Mouse (Mus musculus) gonadal fat pad, adult 2 months (tissue): ENCODE data around the gene Rab15. TPM values are rescaled to one million over a fixed set of nuclear protein-coding genes. Genes with fewer than 3 reads are reported as not detected.
A peak's percentile ranks its signal among the peaks of the same experiment; 100 is the strongest.

Experiments used
- DNase-seq: peaks from one replicate; pipeline ENCODE4 v3.0.0-alpha.2; 2012; ENCODE audit warnings: low read depth
- polyA plus RNA-seq: library from polyadenylated mRNA; depleted of rRNA; stranded (reverse); fragments of >200 nt; gene quantifications from 2 replicates; pipeline ENCODE4 v1.2.3, GENCODE M21; 2012; rRNA removed

The Rab15 gene
- polyA plus RNA-seq, 1 experiment: 11.0 TPM

DNA sequence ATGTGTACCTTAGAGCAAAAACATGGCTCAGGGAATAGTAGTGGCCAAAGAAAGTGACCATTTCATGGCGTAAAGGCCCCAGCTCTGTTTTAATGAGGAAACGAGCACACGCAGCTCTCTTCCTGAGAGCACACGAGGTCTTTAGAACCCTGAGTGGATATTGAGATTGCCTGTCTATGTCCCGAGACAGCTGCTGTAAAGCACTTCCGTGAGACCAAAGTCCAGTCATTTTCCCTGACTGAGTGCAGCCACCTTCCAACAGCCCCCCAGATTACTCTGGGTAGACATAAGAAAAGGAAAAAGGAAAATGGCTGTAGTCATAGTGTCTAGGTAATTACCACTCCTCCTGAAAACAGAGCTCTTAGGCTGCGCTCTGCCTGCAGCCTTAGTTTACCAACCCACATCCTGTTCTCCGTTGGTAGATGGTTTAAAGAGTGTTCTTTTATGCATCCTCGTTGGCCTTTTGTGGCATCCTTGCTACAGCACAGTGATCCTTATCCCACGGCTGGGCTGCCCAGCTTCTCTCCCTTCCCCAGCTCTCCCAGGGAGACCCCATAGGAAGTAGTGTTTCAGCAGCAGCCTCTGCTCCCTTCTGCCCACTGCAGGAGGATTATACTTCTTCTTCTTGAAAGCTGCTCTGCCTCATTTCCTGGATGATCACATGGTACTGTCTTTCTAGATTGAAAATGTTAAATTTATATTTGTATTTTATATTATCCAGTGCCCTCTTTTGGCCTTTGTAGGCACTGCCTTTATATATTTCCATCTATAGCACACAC lies 44.2 kb downstream of the Rab15 start:
- no peak for DNase-seq

DNA sequence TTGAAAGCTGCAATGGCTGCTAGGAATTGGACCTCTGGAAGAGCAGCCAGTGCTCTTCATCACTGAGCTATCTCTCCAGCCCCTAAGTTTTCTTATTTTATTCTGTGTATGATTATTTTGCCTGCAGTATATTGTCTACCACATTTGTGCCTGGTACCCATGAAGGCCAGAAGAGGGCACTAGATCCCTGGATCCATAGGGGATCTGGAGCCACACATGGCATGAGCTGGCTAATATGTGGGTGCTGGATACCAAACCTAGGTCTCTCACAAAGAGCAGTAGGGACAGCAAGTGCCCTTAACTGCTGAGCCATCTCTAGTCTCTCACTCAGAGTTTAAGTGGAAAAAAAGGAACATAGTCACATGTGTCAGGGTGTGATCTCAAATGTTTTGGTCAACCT lies 44.9 kb downstream of the Rab15 start:
- no peak for DNase-seq

DNA sequence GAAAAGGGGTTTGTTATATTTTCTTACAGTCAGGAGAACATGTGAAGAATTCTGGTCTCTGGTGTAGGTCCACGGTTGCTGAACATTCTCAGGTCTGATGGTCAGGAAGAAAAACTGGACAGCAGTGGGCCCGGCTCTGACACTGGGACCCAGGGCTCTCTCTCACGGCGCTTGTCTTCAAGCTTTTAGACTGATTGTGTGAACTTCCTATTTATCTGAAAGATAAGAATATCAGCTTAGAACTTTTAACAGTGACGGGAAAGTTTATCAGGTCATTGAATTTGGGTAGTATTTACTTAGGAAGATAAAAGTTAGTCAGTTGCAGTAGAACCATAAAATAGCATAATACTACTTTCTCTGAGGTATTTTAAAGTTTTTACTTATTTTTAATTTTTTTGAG lies 45.8 kb downstream of the Rab15 start:
- no peak for DNase-seq

DNA sequence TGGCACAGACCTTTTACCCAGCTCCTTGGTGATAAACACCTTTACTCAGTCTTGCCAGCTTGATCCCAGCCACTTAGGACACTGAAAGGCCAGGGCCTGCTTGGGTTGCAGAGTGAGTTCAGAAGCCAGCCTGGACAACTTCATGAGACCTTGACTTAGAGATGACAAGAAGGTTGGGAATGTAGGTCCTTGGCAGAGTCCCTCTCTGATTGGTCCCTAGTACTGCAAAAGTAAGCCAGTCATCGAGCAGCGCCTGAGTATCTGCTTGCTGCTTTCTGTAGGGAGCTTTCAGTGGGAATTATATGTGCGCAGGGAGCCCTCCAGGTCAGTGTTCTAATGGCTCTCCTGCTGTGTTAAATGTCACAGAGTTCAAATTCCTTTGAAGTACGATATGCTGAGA lies 47.6 kb downstream of the Rab15 start:
- no peak for DNase-seq

DNA sequence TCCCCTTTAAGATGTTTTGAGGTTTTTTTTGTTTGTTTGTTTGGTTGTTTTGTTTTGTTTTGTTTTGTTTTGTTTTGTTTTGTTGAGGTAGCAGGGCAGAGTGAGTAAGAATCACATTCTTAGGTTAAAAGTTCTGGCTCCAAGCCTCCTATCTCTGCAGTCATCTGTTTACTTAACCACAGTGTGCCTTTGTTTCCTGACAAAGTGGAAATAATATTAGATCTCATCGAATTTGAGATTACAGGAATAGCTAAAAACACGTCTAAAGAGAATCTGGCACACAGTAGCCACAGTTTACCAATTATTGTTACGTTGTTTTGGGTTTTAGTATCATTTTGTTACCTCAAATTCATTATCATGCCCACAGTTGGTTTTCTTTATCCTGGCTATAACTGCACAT lies 48.1 kb downstream of the Rab15 start:
- no peak for DNase-seq

DNA sequence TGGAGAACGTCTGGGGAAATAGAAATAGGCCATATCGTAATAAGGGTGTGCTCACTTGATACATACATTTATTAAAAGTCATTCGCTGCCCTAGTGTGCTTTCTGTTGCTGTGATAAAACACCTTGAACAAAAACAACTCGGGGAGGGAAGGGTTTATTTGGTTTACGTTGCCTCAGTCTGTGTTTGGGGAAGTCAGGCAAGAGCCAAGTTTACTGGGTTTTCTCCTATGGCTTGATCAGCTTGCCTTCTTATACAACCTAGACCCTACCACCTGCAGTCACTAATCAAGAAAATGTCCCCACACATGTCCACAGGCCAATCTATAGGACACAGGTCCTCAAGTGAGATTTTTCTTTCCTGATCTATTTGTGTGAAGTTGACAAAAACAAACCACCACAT lies 51.2 kb downstream of the Rab15 start:
- no peak for DNase-seq

DNA sequence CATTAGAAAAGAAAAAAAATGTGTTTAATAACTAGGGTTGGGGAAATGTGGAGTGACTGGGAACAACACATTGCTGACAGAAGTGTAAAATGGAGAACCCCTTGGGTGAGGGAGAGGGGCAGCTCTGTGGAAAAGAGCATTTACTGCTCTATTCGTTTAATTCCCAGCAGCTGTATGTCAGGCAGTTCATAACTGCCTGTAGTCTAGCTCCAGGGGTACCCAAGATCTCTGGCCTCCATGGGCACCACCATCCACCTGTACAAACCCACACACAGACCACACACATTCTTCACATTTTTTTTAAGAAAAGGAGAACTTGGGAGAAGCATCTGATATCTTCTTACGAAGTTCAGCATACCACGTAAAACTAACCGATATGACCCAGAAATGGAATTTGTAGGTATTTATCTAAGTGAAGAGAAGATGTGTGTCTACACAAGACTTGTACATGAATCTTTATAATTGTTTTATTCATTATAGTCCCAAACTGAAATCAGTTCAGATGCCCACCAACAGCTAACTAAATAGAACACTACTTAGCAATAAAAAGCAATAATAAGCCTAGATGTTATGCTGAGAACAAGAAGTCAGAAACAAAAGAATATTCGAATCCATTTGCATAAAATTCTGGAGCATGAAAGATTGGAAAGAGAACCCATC lies 51.7 kb downstream of the Rab15 start:
- no peak for DNase-seq

DNA sequence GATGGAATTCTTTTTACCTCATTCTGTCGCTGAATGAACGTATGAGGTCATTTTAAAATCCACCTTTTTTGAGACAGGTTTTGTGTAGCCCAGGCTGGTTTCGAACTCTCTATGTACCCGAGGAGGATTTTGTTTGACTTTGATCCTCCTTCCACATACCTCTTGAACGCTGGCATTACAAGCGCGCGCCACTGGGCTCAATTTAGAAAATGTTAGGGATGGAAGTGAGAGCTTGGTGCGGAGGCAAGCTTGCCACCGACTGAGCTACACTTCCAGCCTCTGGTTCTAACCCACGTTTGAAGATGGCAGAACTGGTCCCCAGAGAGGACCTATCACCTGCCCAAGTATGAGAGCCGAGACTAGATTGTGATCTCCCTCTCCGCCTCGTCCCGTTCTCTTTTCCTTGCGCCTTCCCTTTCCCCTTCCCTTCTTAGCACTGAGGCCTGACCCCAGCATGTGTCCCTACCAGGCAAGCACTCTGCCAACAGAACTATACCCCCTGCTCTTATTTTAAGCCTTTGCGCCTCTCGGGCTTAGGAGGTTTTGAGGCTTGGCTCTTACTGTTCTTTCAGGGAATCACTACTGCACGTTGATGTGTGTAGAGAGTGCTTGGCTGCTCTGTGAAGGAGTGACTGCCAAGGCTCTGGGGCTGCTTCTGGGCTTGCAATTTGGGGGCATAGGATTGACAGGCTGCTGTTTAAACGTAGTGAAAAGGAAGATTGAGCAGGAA lies 56.6 kb downstream of the Rab15 start:
- DNase-seq: no peak

DNA sequence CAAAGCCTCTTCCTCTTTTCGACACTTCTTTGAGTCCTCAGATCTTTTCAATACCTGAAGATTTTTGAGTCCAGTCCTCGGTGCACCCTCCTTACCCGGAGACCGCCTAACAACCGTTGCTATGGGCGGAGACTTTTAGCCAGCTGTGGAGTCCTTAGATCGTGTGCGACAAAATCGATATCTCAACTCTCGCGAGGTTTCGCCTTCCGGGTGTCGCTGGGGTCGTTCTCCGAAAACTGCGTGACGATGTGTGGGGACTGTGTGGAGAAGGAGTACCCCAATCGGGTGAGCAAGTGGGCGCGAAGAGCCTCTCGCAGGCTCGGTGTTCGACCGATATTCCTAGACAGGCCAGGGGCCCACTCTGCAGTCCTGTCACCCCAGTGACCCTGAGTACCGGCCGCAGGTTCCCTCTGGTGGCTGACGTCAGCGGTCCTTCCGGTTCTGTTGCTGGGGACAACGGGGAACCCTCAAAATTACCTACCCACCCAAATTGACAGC lies 57.3 kb downstream of the Rab15 start, which contains the start of the genes Churc1 and Fntb:
Churc1 (plus strand) TSS at position 185 of the 498 bp plus-strand sequence.
Fntb (plus strand) TSS at position 236 of the 498 bp plus-strand sequence.
- peak; percentile 65 for DNase-seq

DNA sequence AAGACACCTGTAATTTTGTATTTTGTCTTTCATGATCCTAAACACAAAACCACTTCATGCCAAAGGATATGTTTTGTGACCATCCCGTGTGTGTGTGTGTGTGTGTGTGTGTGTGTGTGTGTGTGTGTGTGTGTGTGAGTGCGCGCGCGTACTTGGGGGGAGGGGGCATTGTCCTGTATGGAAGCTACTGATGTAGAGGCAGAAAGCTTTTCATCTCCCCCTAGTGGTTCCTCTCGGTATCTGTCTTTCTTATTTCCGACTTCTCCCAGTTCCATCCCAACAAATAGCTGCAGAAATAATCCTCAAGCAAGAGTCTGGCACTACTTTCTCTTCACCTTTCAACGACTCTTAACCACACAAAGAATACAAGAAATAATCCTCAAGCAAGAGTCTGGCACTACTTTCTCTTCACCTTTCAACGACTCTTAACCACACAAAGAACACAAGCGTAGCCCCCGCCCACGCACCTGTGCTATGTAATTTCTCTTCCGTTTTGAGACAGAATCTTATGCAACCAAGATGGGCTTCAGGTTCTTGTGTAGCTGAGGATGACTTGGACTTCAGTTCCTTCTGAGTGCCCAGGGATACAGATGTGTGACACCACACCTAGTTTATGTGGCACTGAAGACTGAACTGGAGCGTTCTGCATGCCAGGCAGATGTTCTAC lies 69.9 kb downstream of the Rab15 start:
- DNase-seq: no peak

DNA sequence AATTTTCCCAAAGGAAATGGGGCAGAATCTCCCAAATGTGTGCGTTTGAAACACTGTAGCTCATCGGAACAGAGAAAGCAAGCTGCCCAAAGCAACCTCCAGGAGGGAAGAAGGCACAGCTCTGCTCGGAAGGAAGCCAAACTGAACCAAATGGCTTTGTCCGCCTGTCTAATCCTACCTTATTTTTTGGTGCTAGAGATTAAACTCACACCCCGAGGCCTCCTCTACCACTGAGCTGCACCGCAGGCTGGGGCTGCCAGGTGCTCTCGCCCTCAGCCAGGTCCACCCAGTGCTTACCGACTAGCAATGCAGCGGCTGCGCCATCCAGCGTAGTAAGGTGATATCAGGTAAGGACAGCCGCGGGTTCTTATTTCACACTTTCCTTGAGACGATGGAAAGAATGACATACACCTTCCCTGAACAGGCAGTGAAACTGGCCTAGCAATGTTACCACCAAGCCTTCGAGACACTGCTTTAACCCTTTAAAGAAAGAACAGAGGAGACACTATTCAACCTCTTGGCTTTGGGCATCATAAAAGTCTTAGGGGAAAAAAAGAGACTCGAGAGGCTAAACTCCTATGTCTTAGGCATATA lies 71.7 kb downstream of the Rab15 start:
- DNase-seq: no peak

Other genes starting within 250 kb of the Rab15 start
- 3.5 and 4.1 TPM in 2 replicates for gene Sptb, start 112.4 kb downstream of the Rab15 start, polyA plus RNA-seq
- 78.5 and 91.2 TPM in 2 replicates for gene Churc1, start 57.4 kb downstream of the Rab15 start, polyA plus RNA-seq
- gene Fntb, start 57.3 kb downstream of the Rab15 start, polyA plus RNA-seq: 24.9 and 28.5 TPM in 2 replicates
- gene Gpx2, start 27.4 kb downstream of the Rab15 start, polyA plus RNA-seq: 0.63 and 0.70 TPM in 2 replicates
- 27.4 and 36.9 TPM in 2 replicates for gene Max, start 139.3 kb upstream of the Rab15 start, polyA plus RNA-seq